Mouse (Mus musculus): ENCODE measurements around the gene Txndc2. TPM values are rescaled to one million over a fixed set of nuclear protein-coding genes. Genes with fewer than 3 reads are reported as not detected.

Gene Txndc2
- polyA plus RNA-seq (2015; fragmentation: Nextera tagmentation; extraction: Ambion mirVana): not detected in 2 replicates

DNA sequence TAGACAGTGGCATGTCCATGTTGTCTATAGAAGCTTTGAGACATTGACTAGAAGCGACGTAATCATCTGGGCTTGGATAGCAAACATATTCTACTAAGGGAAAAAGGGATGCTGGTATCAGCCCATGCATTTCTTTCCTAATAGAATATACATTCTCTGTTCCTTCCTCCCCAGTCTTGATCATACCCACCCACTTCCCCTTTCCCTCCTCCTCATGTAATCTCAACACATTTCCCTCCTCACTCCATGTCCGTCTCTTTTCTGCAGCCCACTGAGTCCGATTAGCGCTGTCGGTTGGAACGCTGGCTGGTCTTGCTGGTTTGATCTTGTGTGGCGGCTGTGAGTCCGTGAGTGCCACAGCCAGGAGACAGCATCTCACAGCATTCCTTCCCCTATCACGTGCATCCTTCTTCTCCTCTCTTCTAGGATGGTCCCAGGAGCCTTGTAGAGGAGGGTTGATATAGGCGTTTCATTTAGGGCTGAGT is at the start of gene Txndc2:
Gene Txndc2 (minus strand): TSS at position 435 of the 485 bp plus-strand sequence.
- Histone ChIP-seq H3K4me3 (ENCODE audit: low read depth, low read length) (no peak within 1 kb of the TSS), H3K9ac (ENCODE audit: low read depth, low read length) (no peak within 1 kb of the TSS), H3K27ac (ENCODE audit: low read length) (peak within 1 kb of the TSS; percentile 74), H3K9me3 (replicated peaks; ENCODE audit: control insufficient read depth, low read length, poor library complexity, severe bottlenecking) (no peaks in the 10 kb centered on the region), H3K27me3 (ENCODE audit: control insufficient read depth, insufficient read depth, low read depth, low read length) (no peaks in the 10 kb centered on the region), H3K4me1 (ENCODE audit: control insufficient read depth, insufficient read depth, low read length) (peaks cover 13% of the 10 kb centered on the region), H3K4me2 (ENCODE audit: low read length) (peak within 1 kb of the TSS; percentile 8; the same call in 1 of the 2 replicates), H3K36me3 (ENCODE audit: control insufficient read depth, insufficient read depth, low read length) (no peaks in the 10 kb centered on the region)
- ATAC-seq: no peak
- 85% methylated on average over 11 of the region's 11 CpGs for WGBS

- no peak for ATAC-seq
- 72% methylated on average over 2 of the region's 2 CpGs for WGBS
- no peak overlapping the region for H3K27ac ChIP-seq (ENCODE audit: low read length)
Observed at GRCm38 (mm10) chr17:65683731-65684130, 41.8 kb upstream of the Txndc2 start.

GRCm38 (mm10) chr17:65683316-65683715 is 41.3 kb upstream of the Txndc2 start:
- Histone ChIP-seq H3K9me3 (replicated peaks; ENCODE audit: control insufficient read depth, low read length, poor library complexity, severe bottlenecking) (no peaks in the 10 kb centered on the region), H3K4me3 (ENCODE audit: low read depth, low read length) (no peak overlapping the region), H3K27ac (ENCODE audit: low read length) (no peak overlapping the region), H3K9ac (ENCODE audit: low read depth, low read length) (no peak overlapping the region), H3K4me1 (ENCODE audit: control insufficient read depth, insufficient read depth, low read length) (no peaks in the 10 kb centered on the region), H3K36me3 (ENCODE audit: control insufficient read depth, insufficient read depth, low read length) (no peaks in the 10 kb centered on the region), H3K27me3 (ENCODE audit: control insufficient read depth, insufficient read depth, low read depth, low read length) (no peaks in the 10 kb centered on the region), H3K4me2 (ENCODE audit: low read length) (no peak overlapping the region)
- ATAC-seq: no peak
- WGBS: 89% methylated on average over 3 of the region's 3 CpGs

More at GRCm38 (mm10) chr17:65683731-65684130, 41.8 kb upstream of the Txndc2 start:
- Histone ChIP-seq H3K27me3 (ENCODE audit: control insufficient read depth, insufficient read depth, low read depth, low read length) (no peaks in the 10 kb centered on the region), H3K36me3 (ENCODE audit: control insufficient read depth, insufficient read depth, low read length) (no peaks in the 10 kb centered on the region), H3K9me3 (replicated peaks; ENCODE audit: control insufficient read depth, low read length, poor library complexity, severe bottlenecking) (no peaks in the 10 kb centered on the region), H3K9ac (ENCODE audit: low read depth, low read length) (no peak overlapping the region), H3K4me3 (ENCODE audit: low read depth, low read length) (no peak overlapping the region), H3K4me2 (ENCODE audit: low read length) (no peak overlapping the region), H3K4me1 (ENCODE audit: control insufficient read depth, insufficient read depth, low read length) (no peaks in the 10 kb centered on the region)

DNA sequence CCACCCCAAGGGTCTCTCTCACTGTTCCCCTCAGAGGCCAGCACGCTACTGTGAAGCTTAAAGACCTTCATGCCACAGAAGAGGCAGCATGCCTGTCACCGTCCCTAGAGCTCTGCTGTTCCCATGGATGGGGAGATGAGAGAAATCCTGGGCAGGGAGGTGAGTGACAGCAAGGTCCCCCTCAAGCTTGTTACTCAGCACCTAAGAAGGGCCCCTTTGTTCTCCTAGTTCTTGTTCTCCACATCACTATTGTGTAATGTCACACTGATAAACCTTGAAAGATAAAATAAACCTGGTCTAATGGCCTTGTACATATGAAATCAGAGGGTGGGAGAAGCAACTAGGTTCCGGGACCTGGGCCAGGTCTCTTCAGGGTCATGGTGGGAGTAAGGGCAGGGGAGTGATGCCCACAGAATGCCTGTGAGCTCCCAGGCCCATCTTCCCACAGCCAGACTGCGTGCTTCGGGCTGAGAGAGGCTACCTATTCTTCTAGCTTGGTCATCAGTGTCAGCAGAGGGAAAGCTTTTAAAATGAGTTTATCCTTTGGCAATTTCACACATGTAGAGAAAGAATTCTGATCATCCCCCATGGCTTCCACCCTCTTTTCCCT is 40.2 kb upstream of the Txndc2 start:
- Histone ChIP-seq H3K27ac (ENCODE audit: low read length) (no peak overlapping the region), H3K9me3 (replicated peaks; ENCODE audit: control insufficient read depth, low read length, poor library complexity, severe bottlenecking) (no peaks in the 10 kb centered on the region), H3K4me1 (ENCODE audit: control insufficient read depth, insufficient read depth, low read length) (no peaks in the 10 kb centered on the region), H3K36me3 (ENCODE audit: control insufficient read depth, insufficient read depth, low read length) (no peaks in the 10 kb centered on the region), H3K9ac (ENCODE audit: low read depth, low read length) (no peak overlapping the region), H3K4me3 (ENCODE audit: low read depth, low read length) (no peak overlapping the region), H3K4me2 (ENCODE audit: low read length) (no peak overlapping the region), H3K27me3 (ENCODE audit: control insufficient read depth, insufficient read depth, low read depth, low read length) (no peaks in the 10 kb centered on the region)
- WGBS: 85% methylated on average over 5 of the region's 5 CpGs
- no peak for ATAC-seq

DNA sequence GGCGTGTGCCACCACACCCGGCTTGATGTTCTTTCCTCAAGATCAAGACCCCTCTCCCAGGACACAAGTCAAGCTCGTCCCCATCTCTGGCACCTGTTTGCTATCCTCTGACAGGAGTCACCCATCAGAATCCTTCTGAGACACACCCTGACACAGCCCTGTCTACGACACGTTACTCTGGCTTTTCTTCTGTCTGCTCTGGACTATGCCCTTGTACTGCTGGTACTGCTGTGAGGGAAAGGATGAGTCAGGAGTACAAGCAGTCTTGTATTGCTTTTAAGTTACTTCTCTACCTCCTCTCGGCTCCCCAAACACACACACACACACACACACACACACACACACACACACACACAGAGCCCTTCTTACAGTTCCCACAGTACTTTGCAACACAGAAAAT is 39.5 kb upstream of the Txndc2 start:
- 86% methylated on average over 6 of the region's 6 CpGs for WGBS
- H3K4me3 ChIP-seq (ENCODE audit: low read depth, low read length): no peak overlapping the region
- no peaks in the 10 kb centered on the region for H3K27me3 ChIP-seq (ENCODE audit: control insufficient read depth, insufficient read depth, low read depth, low read length)
- H3K27ac ChIP-seq (ENCODE audit: low read length): no peak overlapping the region
- no peak for ATAC-seq
- no peak overlapping the region for H3K4me2 ChIP-seq (ENCODE audit: low read length)
- no peak overlapping the region for H3K9ac ChIP-seq (ENCODE audit: low read depth, low read length)
- H3K9me3 ChIP-seq (replicated peaks; ENCODE audit: control insufficient read depth, low read length, poor library complexity, severe bottlenecking): no peaks in the 10 kb centered on the region
- no peaks in the 10 kb centered on the region for H3K36me3 ChIP-seq (ENCODE audit: control insufficient read depth, insufficient read depth, low read length)
- H3K4me1 ChIP-seq (ENCODE audit: control insufficient read depth, insufficient read depth, low read length): no peaks in the 10 kb centered on the region

- no peak overlapping the region for H3K9ac ChIP-seq (ENCODE audit: low read depth, low read length)
- H3K27ac ChIP-seq (ENCODE audit: low read length): no peak overlapping the region
- H3K27me3 ChIP-seq (ENCODE audit: control insufficient read depth, insufficient read depth, low read depth, low read length): no peaks in the 10 kb centered on the region
- no peaks in the 10 kb centered on the region for H3K4me1 ChIP-seq (ENCODE audit: control insufficient read depth, insufficient read depth, low read length)
- H3K9me3 ChIP-seq (replicated peaks; ENCODE audit: control insufficient read depth, low read length, poor library complexity, severe bottlenecking): no peaks in the 10 kb centered on the region
- no peaks in the 10 kb centered on the region for H3K36me3 ChIP-seq (ENCODE audit: control insufficient read depth, insufficient read depth, low read length)
- no peak overlapping the region for H3K4me3 ChIP-seq (ENCODE audit: low read depth, low read length)
- H3K4me2 ChIP-seq (ENCODE audit: low read length): no peak overlapping the region
- no peak for ATAC-seq
- 93% methylated on average over 2 of the region's 2 CpGs for WGBS
Observed at GRCm38 (mm10) chr17:65680801-65681412, 38.9 kb upstream of the Txndc2 start.

- Histone ChIP-seq H3K4me2 (ENCODE audit: low read length) (no peak overlapping the region), H3K27me3 (ENCODE audit: control insufficient read depth, insufficient read depth, low read depth, low read length) (no peaks in the 10 kb centered on the region), H3K4me3 (ENCODE audit: low read depth, low read length) (no peak overlapping the region), H3K9me3 (replicated peaks; ENCODE audit: control insufficient read depth, low read length, poor library complexity, severe bottlenecking) (no peaks in the 10 kb centered on the region), H3K4me1 (ENCODE audit: control insufficient read depth, insufficient read depth, low read length) (no peaks in the 10 kb centered on the region), H3K36me3 (ENCODE audit: control insufficient read depth, insufficient read depth, low read length) (no peaks in the 10 kb centered on the region), H3K27ac (ENCODE audit: low read length) (no peak overlapping the region), H3K9ac (ENCODE audit: low read depth, low read length) (no peak overlapping the region)
- ATAC-seq: no peak
- 80% methylated on average over 14 of the region's 14 CpGs for WGBS
Observed at GRCm38 (mm10) chr17:65679806-65680446, 38.0 kb upstream of the Txndc2 start.

DNA sequence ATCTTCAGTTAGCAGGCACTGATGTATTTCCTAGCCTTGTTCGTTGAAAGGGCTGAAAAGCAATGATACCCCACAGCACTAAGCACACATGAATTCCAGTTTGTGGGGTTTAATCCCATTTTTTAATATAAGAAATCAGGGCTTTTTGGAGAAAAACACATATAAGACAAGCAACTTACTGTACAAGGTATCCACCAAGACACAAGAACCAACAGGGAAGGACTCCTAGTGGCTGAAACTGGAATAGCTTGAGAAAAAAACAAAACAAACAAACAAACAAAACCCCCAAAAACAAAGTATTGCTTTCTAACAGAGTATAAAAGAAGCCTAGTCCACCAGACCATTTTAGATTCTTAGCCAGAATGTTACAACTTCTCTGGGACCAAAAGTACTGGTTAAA is 35.8 kb upstream of the Txndc2 start:
- Histone ChIP-seq H3K4me2 (ENCODE audit: low read length) (no peak overlapping the region), H3K9ac (ENCODE audit: low read depth, low read length) (no peak overlapping the region), H3K9me3 (replicated peaks; ENCODE audit: control insufficient read depth, low read length, poor library complexity, severe bottlenecking) (no peaks in the 10 kb centered on the region; the same call in 1 of the 2 replicates), H3K27me3 (ENCODE audit: control insufficient read depth, insufficient read depth, low read depth, low read length) (no peaks in the 10 kb centered on the region), H3K4me1 (ENCODE audit: control insufficient read depth, insufficient read depth, low read length) (no peaks in the 10 kb centered on the region), H3K36me3 (ENCODE audit: control insufficient read depth, insufficient read depth, low read length) (no peaks in the 10 kb centered on the region), H3K27ac (ENCODE audit: low read length) (no peak overlapping the region), H3K4me3 (ENCODE audit: low read depth, low read length) (no peak overlapping the region)
- ATAC-seq: no peak
- WGBS: 95% methylated on average over 1 of the region's 1 CpGs

DNA sequence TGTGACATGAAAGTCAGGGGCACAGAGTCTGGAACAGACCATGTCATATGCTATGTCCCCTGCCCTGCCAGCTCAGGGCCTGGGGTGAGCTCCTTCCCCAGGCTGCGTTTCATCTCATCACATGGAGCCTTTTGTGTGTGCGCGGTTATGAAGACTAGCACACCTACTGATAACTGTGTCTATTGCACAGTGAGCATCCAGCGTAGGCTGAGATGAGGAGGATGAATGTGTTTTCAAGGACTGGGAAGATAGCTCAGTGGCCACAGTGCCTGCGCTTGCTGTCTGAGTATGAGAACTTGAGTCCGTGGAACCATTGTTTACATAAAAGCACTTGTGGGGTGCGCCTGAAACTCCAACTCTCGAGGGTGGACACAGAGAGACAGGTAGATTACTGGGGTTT is 34.6 kb upstream of the Txndc2 start:
- Histone ChIP-seq H3K27me3 (ENCODE audit: control insufficient read depth, insufficient read depth, low read depth, low read length) (no peaks in the 10 kb centered on the region), H3K4me1 (ENCODE audit: control insufficient read depth, insufficient read depth, low read length) (no peaks in the 10 kb centered on the region), H3K9ac (ENCODE audit: low read depth, low read length) (no peak overlapping the region), H3K9me3 (replicated peaks; ENCODE audit: control insufficient read depth, low read length, poor library complexity, severe bottlenecking) (no peaks in the 10 kb centered on the region; the same call in 1 of the 2 replicates), H3K36me3 (ENCODE audit: control insufficient read depth, insufficient read depth, low read length) (no peaks in the 10 kb centered on the region), H3K27ac (ENCODE audit: low read length) (no peak overlapping the region), H3K4me3 (ENCODE audit: low read depth, low read length) (no peak overlapping the region), H3K4me2 (ENCODE audit: low read length) (no peak overlapping the region)
- 93% methylated on average over 8 of the region's 8 CpGs for WGBS
- ATAC-seq: no peak
